In genomic region chr11:118995448-118995847, GRCm38 (mm10) we compare ENCODE assay signal across 20 mouse cellular contexts. TPM values are rescaled to one million over a fixed set of nuclear protein-coding genes. Genes with fewer than 3 reads are reported as not detected.
DNase-seq lines count a peak whose midpoint lies in the region; ATAC-seq and TF ChIP-seq lines count a peak whose summit lies in the region.
"Had no signal": no experiment of that assay in that cellular context is flagged by ENCODE, and none has a peak within 500 bp of the region (broad histone marks: within the 10 kb centered on the region; RNA-seq: fewer than 3 reads in every experiment).

No protein-coding gene starts in this region.

- H3K4me2 ChIP-seq in limb, embryonic 13.5 days (replicated peaks), result no peak overlapping the region
- H3K4me2 ChIP-seq: intestine, embryonic 15.5 days; liver, embryonic 13.5 days had no signal

- peak; percentile 43 for DNase-seq in left cerebral cortex, postnatal 4 days
- DNase-seq in left cerebral cortex, adult 8-10 months (ENCODE audit: low spot score in 2 of 2), result no peak
- peak; percentile 71 for DNase-seq in MN1 (ENCODE audit: low spot score)
- peak; percentile 70 for DNase-seq in brain, embryonic 14.5 days (ENCODE audit: low read depth)
- DNase-seq in layer of hippocampus, postnatal 14 days (ENCODE audit: low spot score in 2 of 2), result no peak
- no peak for DNase-seq in left cerebral cortex, adult 11 months (ENCODE audit: low spot score)
- no peak for DNase-seq in heart, postnatal 36 days
- DNase-seq: cerebellum, adult 11-12 months; heart, adult 18-20 months; liver, embryonic 13.5 days; thymus, postnatal 36 days had no signal

- TF ChIP-seq POLR2A in brain, embryonic 14.5 days (IDR thresholded peaks at IDR 0.05; ENCODE audit: borderline replicate concordance, extremely low read depth, insufficient read depth, insufficient read length, poor library complexity, severe bottlenecking), result no peak

- intact Hi-C loops in left cerebral cortex, postnatal 4 days (cut with DNase I), result no loop called here
- intact Hi-C loops in heart, postnatal 36 days (cut with DNase I), result no loop called here

- no peak for TF ChIP-seq CTCF in brain, embryonic 14.5 days (IDR thresholded peaks at IDR 0.05; ENCODE audit: borderline replicate concordance, extremely low read depth, insufficient read depth, insufficient read length)

- H3K9me3 ChIP-seq in limb, embryonic 13.5 days, result no peaks in the 10 kb centered on the region
- H3K9me3 ChIP-seq: intestine, embryonic 15.5 days; liver, embryonic 13.5 days had no signal

- no peak overlapping the region for H3K4me3 ChIP-seq in limb, embryonic 13.5 days
- H3K4me3 ChIP-seq: erythroblast, embryonic 14.5 days; intestine, embryonic 15.5 days; left cerebral cortex, adult 2 months; liver, embryonic 13.5 days had no signal

- no peak for ATAC-seq in limb, embryonic 13.5 days (ENCODE audit: low FRiP score, low read depth)
- ATAC-seq: CD4-positive, CD25-positive, alpha-beta regulatory T cell, adult 4 months; intestine, embryonic 15.5 days had no signal

- no peak overlapping the region for H3K9ac ChIP-seq in limb, embryonic 13.5 days
- H3K9ac ChIP-seq: intestine, embryonic 15.5 days; liver, embryonic 13.5 days had no signal

- H3K27ac ChIP-seq in limb, embryonic 13.5 days, result peak overlapping the region; percentile 39; the same call in 1 of the 2 replicates
- H3K27ac ChIP-seq: intestine, embryonic 15.5 days; left cerebral cortex, adult 2 months; liver, embryonic 13.5 days had no signal

- WGBS in limb, embryonic 13.5 days, result 40% methylated on average over 4 of the region's 4 CpGs

- peaks cover 43% of the 10 kb centered on the region for H3K27me3 ChIP-seq in limb, embryonic 13.5 days

- peaks cover 27% of the 10 kb centered on the region for H3K4me1 ChIP-seq in limb, embryonic 13.5 days

- H3K36me3 ChIP-seq in limb, embryonic 13.5 days, result no peaks in the 10 kb centered on the region
- H3K36me3 ChIP-seq: intestine, embryonic 15.5 days; liver, embryonic 13.5 days had no signal

RNA-seq across cellular contexts. Expression of gene Enpp7, which starts 7.5 kb away (rescaled TPM):
- total RNA-seq in left cerebral cortex, postnatal 4 days (2021), result not detected
- not detected for total RNA-seq in left cerebral cortex, adult 8-10 months (2022)
- polyA plus RNA-seq in brain, embryonic 14.5 days (2012; rRNA removed), result 0.07 TPM in 1 of 2 replicates, not detected in the other
- not detected in 2 replicates for polyA plus RNA-seq in limb, embryonic 13.5 days (2015; fragmentation: Nextera tagmentation; extraction: Ambion mirVana)
- total RNA-seq in layer of hippocampus, postnatal 14 days (2021), result not detected
- not detected for total RNA-seq in heart, postnatal 36 days (2021)
- total RNA-seq: gastrocnemius, adult 18-20 months; heart, adult 18-20 months; left cerebral cortex, adult 2 months; megakaryocyte progenitor cell, adult 5-6 weeks had no signal
- polyA plus RNA-seq: CD4-positive, CD25-positive, alpha-beta regulatory T cell, adult 4 months; erythroblast, embryonic 14.5 days; heart, postnatal 0 days; liver, embryonic 13.5 days; spleen, adult 2 months had no signal

RNA-seq across cellular contexts. Expression of gene Cbx2, which starts 27.3 kb away (rescaled TPM):
- 1 to 10 TPM; 6.8 to 7.4 TPM for total RNA-seq in left cerebral cortex, postnatal 4 days (2021)
- 1 to 10 TPM; 2.2 to 3.3 (median 2.6) TPM for total RNA-seq in left cerebral cortex, adult 8-10 months (2022)
- 30.0 and 40.1 TPM in 2 replicates for polyA plus RNA-seq in brain, embryonic 14.5 days (2012; rRNA removed)
- 62.8 and 66.7 TPM in 2 replicates for polyA plus RNA-seq in limb, embryonic 13.5 days (2015; fragmentation: Nextera tagmentation; extraction: Ambion mirVana)
- 1 to 10 TPM; 3.6 to 4.2 TPM for total RNA-seq in layer of hippocampus, postnatal 14 days (2021)
- 1 to 10 TPM; 3.2 to 3.9 TPM for total RNA-seq in heart, postnatal 36 days (2021)

RNA-seq across cellular contexts. Expression of gene Cbx8, which starts 45.3 kb away (rescaled TPM):
- 10 to 100 TPM; 13.0 to 15.6 TPM for total RNA-seq in left cerebral cortex, postnatal 4 days (2021)
- total RNA-seq in left cerebral cortex, adult 8-10 months (2022), result 10 to 100 TPM in 2 of 4 experiments, 1 to 10 TPM in 2; 7.1 to 16.7 (median 11.1) TPM
- 6.5 and 10.4 TPM in 2 replicates for polyA plus RNA-seq in brain, embryonic 14.5 days (2012; rRNA removed)
- polyA plus RNA-seq in limb, embryonic 13.5 days (2015; fragmentation: Nextera tagmentation; extraction: Ambion mirVana), result 9.4 and 10.6 TPM in 2 replicates
- 10 to 100 TPM; 15.0 to 15.2 TPM for total RNA-seq in layer of hippocampus, postnatal 14 days (2021)
- total RNA-seq in heart, postnatal 36 days (2021), result 1 to 10 TPM; 5.3 to 9.1 TPM

Comparison
In these comparisons a context has a peak if more than half of its experiments do, and no peak if none do; other contexts are left out.
1. DNase-seq: peak in left cerebral cortex, postnatal 4 days (single experiment), MN1 (single experiment) and brain, embryonic 14.5 days (single experiment); none in left cerebral cortex, adult 8-10 months (0 of 2), layer of hippocampus, postnatal 14 days (0 of 2), left cerebral cortex, adult 11 months (single experiment) and heart, postnatal 36 days (0 of 2).